Mouse (Mus musculus) ES-Bruce4 (cell line): Measurements from ENCODE around the gene Izumo1r.

ENCODE experiments used
- CTCF ChIP-seq: IDR thresholded peaks from one replicate; pipeline ENCODE4 v1.8.1; 2011; ENCODE audit warnings: low read depth, low read length
- EP300 ChIP-seq: IDR thresholded peaks from 2 replicates; pipeline ENCODE4 v1.6.1; 2011; ENCODE audit warnings: low read depth, low read length; ENCODE audit not compliant: insufficient read depth
- POLR2A ChIP-seq: IDR thresholded peaks from one replicate; pipeline ENCODE4 v1.8.1; 2011; ENCODE audit warnings: low read length; ENCODE audit not compliant: insufficient read depth

DNA sequence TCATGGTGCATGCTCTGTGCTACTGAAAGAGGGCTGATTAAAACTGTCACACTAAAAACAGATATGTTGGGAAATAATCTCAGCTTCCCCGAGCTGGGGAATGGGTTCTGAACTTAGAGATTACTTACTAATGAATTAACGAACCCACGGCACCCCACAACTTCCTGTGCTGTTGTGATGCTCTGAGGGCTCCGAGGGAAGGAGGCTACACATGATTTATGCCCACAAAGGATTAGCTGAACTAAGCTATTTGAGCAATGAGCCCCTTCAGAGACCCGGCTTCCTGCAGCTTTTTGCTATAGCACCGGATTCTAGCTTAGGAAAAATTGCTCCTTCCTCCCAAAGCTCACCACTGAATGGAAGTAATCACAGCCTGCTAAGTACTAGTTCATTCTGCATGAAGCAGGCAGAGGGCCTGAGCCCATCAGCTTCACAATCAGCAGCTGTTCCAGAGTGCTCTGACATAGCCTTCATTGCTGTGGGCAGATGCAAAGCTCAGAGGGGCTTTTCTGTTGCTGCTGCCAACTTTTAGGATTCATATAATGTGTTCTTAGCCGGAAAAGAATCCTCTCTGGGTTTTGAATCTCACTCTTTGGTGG is 8.4 kb downstream of the Izumo1r start:
- TF ChIP-seq CTCF (no peak), EP300 (no peak), POLR2A (no peak)
